Mouse (Mus musculus): ENCODE results near the gene Syt12. TPM values are rescaled to one million over a fixed set of nuclear protein-coding genes. Genes with fewer than 3 reads are reported as not detected.

Gene Syt12
- not detected for total RNA-seq (2023)

GRCm38 (mm10) chr19:4477345-4478189, at the start of gene Syt12:
TSS of gene Syt12 (minus strand) at chr19:4477447.

GRCm38 (mm10) chr19:4509986-4510963, 33.0 kb upstream of the Syt12 start, which contains the start of gene Pcx:
TSS of gene Pcx (plus strand) at chr19:4510472.

GRCm38 (mm10) chr19:4498062-4498933, 21.1 kb upstream of the Syt12 start, which contains the start of gene 2010003K11Rik:
TSS of gene 2010003K11Rik (minus strand) at chr19:4498583.

GRCm38 (mm10) chr19:4439161-4439801, 38.0 kb downstream of the Syt12 start, which contains the start of gene Rhod:
TSS of gene Rhod (minus strand) at chr19:4439432.

GRCm38 (mm10) chr19:4397798-4398629, 79.2 kb downstream of the Syt12 start, which contains the start of gene Kdm2a:
TSS of gene Kdm2a (minus strand) at chr19:4398285.

Other genes starting within 250 kb of the Syt12 start
- gene Pold4, start 245.5 kb downstream of the Syt12 start, total RNA-seq (2023) = 66.6 TPM
- 18.6 TPM for gene Ssh3, start 208.3 kb downstream of the Syt12 start, total RNA-seq (2023)
- gene Ankrd13d, start 194.3 kb downstream of the Syt12 start, total RNA-seq (2023) = 20.5 TPM
- 338 TPM for gene Grk2, start 171.2 kb downstream of the Syt12 start, total RNA-seq (2023)
- 153 TPM for gene Kdm2a, start 79.2 kb downstream of the Syt12 start, total RNA-seq (2023)
- 1.7 TPM for gene Rhod, start 38.0 kb downstream of the Syt12 start, total RNA-seq (2023)
- gene 2010003K11Rik, start 21.1 kb upstream of the Syt12 start, total RNA-seq (2023) = not detected
- 5.2 TPM for gene Pcx, start 33.0 kb upstream of the Syt12 start, total RNA-seq (2023)
- 0.18 TPM for gene Lrfn4, start 138.2 kb upstream of the Syt12 start, total RNA-seq (2023)
- 47.2 TPM for gene Rce1, start 148.2 kb upstream of the Syt12 start, total RNA-seq (2023)
- not detected for gene Gm960, start 221.2 kb upstream of the Syt12 start, total RNA-seq (2023)
- gene Sptbn2, start 233.7 kb upstream of the Syt12 start, total RNA-seq (2023) = not detected